Mouse (Mus musculus): Measurements from ENCODE around the gene Copa.

DNA sequence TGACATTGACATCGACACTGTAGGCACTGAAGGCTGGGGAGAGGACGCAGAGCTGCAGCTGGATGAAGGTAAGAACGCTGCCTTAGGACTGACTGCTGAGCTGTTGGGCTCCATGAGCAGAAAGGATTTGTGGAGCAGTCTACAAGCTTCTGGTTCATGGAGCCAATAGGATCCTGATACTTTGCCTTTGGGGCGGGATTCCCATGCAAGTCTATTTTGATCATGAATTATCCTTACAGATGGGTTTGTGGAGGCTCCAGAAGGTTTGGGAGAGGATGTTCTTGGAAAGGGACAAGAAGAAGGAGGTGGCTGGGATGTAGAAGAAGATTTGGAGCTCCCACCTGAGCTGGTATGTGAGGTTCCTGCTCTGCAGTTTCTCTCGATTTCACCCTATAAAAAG, 34.6 kb downstream of the Copa start:
- TF ChIP-seq CTCF (IDR thresholded peaks at IDR 0.05; ENCODE audit: low read depth, low read length) (no peak), TAL1 (conservative IDR thresholded peaks at IDR 0.05; ENCODE audit: low read depth, low read length) (no peak), GATA1 (IDR thresholded peaks at IDR 0.05; ENCODE audit: borderline replicate concordance, low read length) (no peak), GATA2 (IDR thresholded peaks at IDR 0.05; ENCODE audit: borderline replicate concordance, low read depth, low read length) (no peak), POLR2AphosphoS5 (IDR thresholded peaks at IDR 0.05; ENCODE audit: insufficient replicate concordance, low read depth, low read length) (no peak)

Data from G1E (cell line).